Mouse (Mus musculus) embryonic stem cell, embryonic (primary cell): ENCODE results near the gene 4921517D22Rik.

Source experiments
- CTCF ChIA-PET, 4 experiments: fragments of 300-600 bp in 2 of 4; fragments of 350-600 bp in 2 of 4; sonication (Branson Sonifier 250); formaldehyde crosslinking; loops; one replicate each; lab custom pipeline; 2022; ENCODE audit warnings: inconsistent platforms in 2 of 4; lab: Charles Lee
- POLR2A ChIA-PET, 4 experiments: fragments of 300-600 bp in 2 of 4; fragments of 350-600 bp in 2 of 4; sonication (Branson Sonifier 250); formaldehyde crosslinking; loops; one replicate each; lab custom pipeline; 2022; ENCODE audit warnings: antibody characterized with exemption in 4 of 4, inconsistent platforms in 1 of 4; lab: Charles Lee

Gene 4921517D22Rik

DNA sequence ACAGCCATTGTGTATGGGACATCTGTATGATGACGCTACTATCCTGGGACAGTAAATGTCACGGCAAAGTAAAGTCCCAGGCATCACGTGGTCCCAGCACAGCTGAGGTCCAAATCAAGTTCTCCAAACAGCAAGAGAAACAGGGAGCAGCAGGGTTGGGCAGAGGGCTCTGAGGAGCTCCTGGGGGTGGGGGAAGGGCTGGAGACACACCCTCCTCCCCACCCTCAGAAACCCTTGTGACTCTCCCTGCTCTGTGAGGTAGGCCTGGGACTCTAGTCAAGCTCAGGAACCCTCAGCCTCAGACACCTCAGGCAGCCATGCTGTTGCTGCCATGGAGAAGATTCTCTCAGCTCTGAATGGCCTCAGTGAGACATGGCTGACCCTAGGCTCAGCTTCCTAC lies 18.1 kb upstream of the 4921517D22Rik start, which contains the start of gene Spata31d1b:
TSS of gene Spata31d1b (plus strand) at position 301 of the 400 bp plus-strand sequence.
- CTCF ChIA-PET, result interaction anchor here in 1 of 4 experiments (0.6 to 1.1 kb wide), 2 partner anchors 23 to 1432 kb away, joined by 3 read pairs; no protein-coding TSS in a partner anchor
- POLR2A ChIA-PET, result interaction anchor here in 3 of 4 experiments (0.6 to 2.9 kb wide), 11 partner anchors 9 to 1762 kb away, joined by 3 to 21 read pairs (median 4); partner anchors contain the start of gene Hnrnpa0 (in 1 of the 3)

DNA sequence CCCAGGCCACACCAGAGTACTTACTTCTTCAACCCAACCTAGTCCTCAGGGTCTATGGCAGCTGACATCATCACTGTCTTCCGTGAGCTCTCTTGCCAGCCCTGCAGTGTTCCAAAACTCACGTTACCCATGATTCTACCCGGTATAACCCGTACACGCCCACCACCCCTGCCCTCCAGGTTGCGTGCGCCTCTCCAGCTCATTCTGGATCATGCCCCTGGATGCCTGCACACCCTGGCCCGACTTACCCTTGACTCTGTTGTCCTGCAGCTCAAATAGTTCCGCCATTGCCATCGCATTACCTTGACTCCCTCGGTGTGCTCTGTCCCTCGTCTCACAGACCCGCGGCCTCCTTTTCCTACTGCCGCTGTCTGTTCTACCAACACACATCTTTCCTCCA lies 16.3 kb upstream of the 4921517D22Rik start, which contains the start of gene Spata31d1a:
TSS of gene Spata31d1a (minus strand) at position 101 of the 400 bp plus-strand sequence.
- POLR2A ChIA-PET, result interaction anchor here in 2 of 4 experiments (0.6 to 3.8 kb wide), 15 partner anchors 9 to 60 kb away, joined by 3 to 21 read pairs (median 4); partner anchors contain the start of gene Isca1 (in 2 of the 2)
- CTCF ChIA-PET, result interaction anchor here in 3 of 4 experiments (0.6 to 2.8 kb wide), 11 partner anchors 9 to 130 kb away, joined by 3 to 18 read pairs (median 3); no protein-coding TSS in a partner anchor

DNA sequence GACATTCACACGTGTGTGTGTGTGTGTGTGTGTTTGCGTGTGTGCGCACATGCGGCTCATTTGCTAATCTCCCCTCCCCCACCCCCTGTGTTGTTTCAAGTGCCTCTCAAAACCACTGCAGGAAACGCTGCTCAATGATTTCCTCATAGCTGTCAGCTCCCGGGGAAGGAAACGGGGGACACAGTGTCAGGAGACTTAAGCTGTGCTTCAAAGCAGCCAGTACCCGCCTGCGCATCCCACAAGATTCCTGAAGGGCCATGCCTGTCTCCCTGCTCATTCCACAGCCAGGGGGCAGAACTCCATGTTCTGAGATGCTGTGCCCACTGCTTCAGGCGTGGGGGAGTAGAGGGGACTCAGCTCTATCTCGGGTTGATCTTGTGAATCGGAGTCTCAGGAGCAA lies 10.7 kb upstream of the 4921517D22Rik start:
- POLR2A ChIA-PET, result interaction anchor here in 3 of 4 experiments (0.6 to 1.1 kb wide), 5 partner anchors 11 to 83 kb away, joined by 3 to 6 read pairs (median 3); no protein-coding TSS in a partner anchor
- CTCF ChIA-PET, result interaction anchor here in 3 of 4 experiments (0.6 to 1.4 kb wide), 5 partner anchors 24 to 206 kb away, joined by 3 to 7 read pairs (median 4); no protein-coding TSS in a partner anchor

DNA sequence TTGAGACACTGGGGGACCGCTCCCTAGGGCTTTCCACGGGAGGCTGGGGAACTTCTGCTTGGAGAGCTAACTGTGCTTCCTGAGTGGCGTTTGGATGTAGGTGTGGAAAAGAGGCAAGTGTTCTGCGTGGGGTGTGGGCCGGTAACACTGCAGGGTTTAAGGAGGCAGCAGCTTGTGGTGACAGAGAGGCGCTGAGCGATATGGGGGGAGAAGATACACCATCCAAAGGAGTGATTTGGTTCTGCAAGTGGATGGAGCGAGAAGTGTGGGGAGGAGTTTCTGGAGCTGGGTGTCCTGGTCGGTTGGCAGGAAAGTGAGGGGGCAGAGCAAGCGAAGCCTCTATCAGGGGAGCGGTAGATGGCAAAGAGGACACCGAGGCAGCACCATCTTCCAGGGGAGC lies 9.6 kb upstream of the 4921517D22Rik start:
- POLR2A ChIA-PET, result interaction anchor here in 2 of 4 experiments (0.5 to 1.1 kb wide), 3 partner anchors 8 to 43 kb away, joined by 3 read pairs; partner anchors contain the start of gene Spata31d1b (in 1 of the 2)
- CTCF ChIA-PET, result interaction anchor here in 1 of 4 experiments (1.4 kb wide), 1 partner anchor 25 kb away, joined by 5 read pairs; no protein-coding TSS in a partner anchor

- ChIA-PET CTCF (interaction anchor here in 2 of 4 experiments (0.5 to 1.0 kb wide), 2 partner anchors 19 to 329 kb away, joined by 4 to 15 read pairs; no protein-coding TSS in a partner anchor), POLR2A (interaction anchor here in 1 of 4 experiments (0.7 to 1.5 kb wide), 3 partner anchors 10 to 191 kb away, joined by 3 to 4 read pairs (median 4); partner anchors contain the start of gene Spata31d1a)
Measured at GRCm38 (mm10) chr13:59700137-59700536, 6.2 kb upstream of the 4921517D22Rik start.

- CTCF ChIA-PET, result interaction anchor here in 1 of 4 experiments (0.7 kb wide), 1 partner anchor 11 kb away, joined by 6 read pairs; no protein-coding TSS in a partner anchor
Measured at GRCm38 (mm10) chr13:59699131-59699530, 5.2 kb upstream of the 4921517D22Rik start.

GRCm38 (mm10) chr13:59695781-59696180 lies 1.9 kb upstream of the 4921517D22Rik start:
- ChIA-PET POLR2A (interaction anchor here in 1 of 4 experiments (1.0 kb wide), 1 partner anchor 29 kb away, joined by 3 read pairs; no protein-coding TSS in a partner anchor), CTCF (no interaction called here)

More at GRCm38 (mm10) chr13:59699131-59699530, 5.2 kb upstream of the 4921517D22Rik start:
- POLR2A ChIA-PET, result interaction anchor here in 2 of 4 experiments (0.7 to 1.6 kb wide), 7 partner anchors 9 to 190 kb away, joined by 3 to 6 read pairs (median 4); partner anchors contain the start of gene Spata31d1a (in 1 of the 2)

GRCm38 (mm10) chr13:59691478-59691877 lies 2.4 kb downstream of the 4921517D22Rik start:
- POLR2A ChIA-PET, result interaction anchor here in 3 of 4 experiments (0.7 to 1.7 kb wide), 6 partner anchors 9 to 79 kb away, joined by 3 to 9 read pairs (median 4); no protein-coding TSS in a partner anchor
- CTCF ChIA-PET, result interaction anchor here in 2 of 4 experiments (0.6 to 2.9 kb wide), 5 partner anchors 10 to 770 kb away, joined by 3 to 17 read pairs (median 12); no protein-coding TSS in a partner anchor

- CTCF ChIA-PET, result interaction anchor here (0.6 to 2.9 kb wide), 14 partner anchors 10 to 1418 kb away, joined by 3 to 17 read pairs (median 4); partner anchors contain the start of genes Spata31d1a (in 1 of the 4) and Spata31d1d (in 1 of the 4)
- POLR2A ChIA-PET, result interaction anchor here (0.6 to 1.7 kb wide), 12 partner anchors 8 to 82 kb away, joined by 3 to 9 read pairs (median 3); no protein-coding TSS in a partner anchor
Measured at GRCm38 (mm10) chr13:59690576-59690975, 3.3 kb downstream of the 4921517D22Rik start.

GRCm38 (mm10) chr13:59689843-59690242 lies 4.1 kb downstream of the 4921517D22Rik start:
- ChIA-PET POLR2A (interaction anchor here in 1 of 4 experiments (1.2 kb wide), 1 partner anchor 38 kb away, joined by 3 read pairs; no protein-coding TSS in a partner anchor), CTCF (interaction anchor here in 3 of 4 experiments (1.1 to 2.9 kb wide), 6 partner anchors 10 to 42 kb away, joined by 3 to 17 read pairs (median 10); partner anchors contain the start of gene Spata31d1d (in 1 of the 3))

- POLR2A ChIA-PET, result interaction anchor here in 3 of 4 experiments (1.0 to 1.8 kb wide), 8 partner anchors 10 to 80 kb away, joined by 3 to 6 read pairs (median 3); partner anchors contain the start of gene Isca1 (in 1 of the 3)
- CTCF ChIA-PET, result interaction anchor here in 1 of 4 experiments (1.0 to 2.9 kb wide), 3 partner anchors 10 to 108 kb away, joined by 4 to 12 read pairs (median 5); no protein-coding TSS in a partner anchor
Measured at GRCm38 (mm10) chr13:59689313-59689712, 4.6 kb downstream of the 4921517D22Rik start.

- CTCF ChIA-PET, result interaction anchor here in 3 of 4 experiments (0.5 to 1.3 kb wide), 12 partner anchors 8 to 338 kb away, joined by 3 to 8 read pairs (median 4); partner anchors contain the start of gene Spata31d1b (in 1 of the 3)
- POLR2A ChIA-PET, result interaction anchor here in 2 of 4 experiments (1.0 to 1.8 kb wide), 10 partner anchors 9 to 81 kb away, joined by 3 to 6 read pairs (median 4); partner anchors contain the start of gene Isca1 (in 1 of the 2)
Measured at GRCm38 (mm10) chr13:59688338-59688770, 5.6 kb downstream of the 4921517D22Rik start.

- CTCF ChIA-PET, result no interaction called here
- POLR2A ChIA-PET, result interaction anchor here in 2 of 4 experiments (0.6 to 2.4 kb wide), 2 partner anchors 84 to 943 kb away, joined by 4 to 8 read pairs; partner anchors contain the start of gene Isca1 (in 1 of the 2)
Measured at GRCm38 (mm10) chr13:59685236-59685635, 8.7 kb downstream of the 4921517D22Rik start.

- CTCF ChIA-PET, result interaction anchor here (0.6 to 1.4 kb wide), 4 partner anchors 26 to 158 kb away, joined by 3 to 4 read pairs (median 4); no protein-coding TSS in a partner anchor
- POLR2A ChIA-PET, result interaction anchor here in 3 of 4 experiments (0.6 to 9.8 kb wide), 17 partner anchors 8 to 87 kb away, joined by 3 to 98 read pairs (median 3); partner anchors contain the start of gene Isca1 (in 2 of the 3)
Measured at GRCm38 (mm10) chr13:59682629-59683028, 11.3 kb downstream of the 4921517D22Rik start.

DNA sequence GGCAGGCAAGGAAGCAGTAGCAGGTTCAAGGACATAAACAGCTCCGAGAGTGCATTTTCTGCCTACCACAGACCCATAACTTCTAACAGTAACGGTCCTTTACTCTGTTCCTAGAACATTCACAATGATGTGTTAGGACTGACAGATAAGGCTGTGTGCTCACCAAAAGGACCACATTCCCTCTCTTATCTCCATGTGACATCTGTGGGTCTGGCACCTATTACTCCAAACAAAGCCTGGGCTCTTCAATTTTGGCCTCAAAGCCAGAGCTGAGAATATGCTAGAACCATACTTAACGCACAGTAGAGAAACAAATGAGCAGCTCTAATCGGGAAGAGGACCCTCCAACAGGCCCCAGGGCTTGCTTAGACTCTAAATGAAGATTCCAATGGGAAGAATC lies 14.0 kb downstream of the 4921517D22Rik start:
- ChIA-PET POLR2A (interaction anchor here (0.6 to 9.8 kb wide), 26 partner anchors 9 to 211 kb away, joined by 3 to 98 read pairs (median 4); partner anchors contain the start of genes Isca1 (in 2 of the 4), 4921517D22Rik (in 1 of the 4) and Spata31d1d (in 1 of the 4)), CTCF (interaction anchor here in 3 of 4 experiments (0.6 to 3.1 kb wide), 19 partner anchors 8 to 99 kb away, joined by 3 to 12 read pairs (median 4); partner anchors contain the start of genes 4921517D22Rik (in 1 of the 3) and Isca1 (in 1 of the 3))

DNA sequence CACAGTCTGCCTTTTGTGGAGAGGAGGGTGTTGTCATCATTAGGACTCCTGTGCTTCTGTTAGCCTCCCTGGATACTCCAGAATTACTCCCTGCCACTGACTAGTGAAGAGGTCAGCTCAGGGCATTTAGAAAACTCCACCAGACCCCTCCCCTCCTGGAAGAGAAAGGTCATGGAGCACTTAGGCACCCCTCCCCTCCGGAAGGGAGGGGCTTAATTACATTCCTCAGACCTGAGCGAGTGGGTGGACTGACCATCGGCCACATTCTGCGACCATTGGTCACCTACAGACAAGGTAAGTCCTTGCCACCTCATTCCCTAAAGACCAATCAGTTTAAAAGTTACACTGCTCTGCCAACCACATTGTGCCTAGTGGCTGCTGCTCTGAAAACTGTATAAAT lies 14.6 kb downstream of the 4921517D22Rik start:
- CTCF ChIA-PET, result interaction anchor here in 2 of 4 experiments (0.8 to 3.1 kb wide), 9 partner anchors 9 to 98 kb away, joined by 3 to 12 read pairs (median 4); partner anchors contain the start of gene 4921517D22Rik (in 1 of the 2)
- POLR2A ChIA-PET, result interaction anchor here in 3 of 4 experiments (0.6 to 9.8 kb wide), 24 partner anchors 9 to 1011 kb away, joined by 3 to 98 read pairs (median 6); partner anchors contain the start of genes Isca1 (in 2 of the 3) and 4921517D22Rik (in 1 of the 3)
